Mouse (Mus musculus) myocyte (in vitro differentiated cells): ENCODE results near the gene Chrm2.

Experiments
- CEBPB ChIP-seq: IDR thresholded peaks from 2 replicates; pipeline ENCODE4 v1.6.1; 2011; ENCODE audit warnings: mild to moderate bottlenecking, moderate library complexity; ENCODE audit not compliant: poor library complexity, insufficient read depth, severe bottlenecking
- E2F4 ChIP-seq: IDR thresholded peaks from one replicate; pipeline ENCODE4 v1.6.1; 2011; ENCODE audit warnings: mild to moderate bottlenecking, control low read depth, moderate library complexity; ENCODE audit not compliant: insufficient read depth
- MYOD1 ChIP-seq, 3 experiments: IDR thresholded peaks; one replicate each; pipeline ENCODE4 v1.6.1; 2011; ENCODE audit warnings: control low read depth in 2 of 3, low read depth in 2 of 3, mild to moderate bottlenecking in 2 of 3, moderate library complexity in 1 of 3; ENCODE audit not compliant: insufficient read length in 2 of 3, control insufficient read depth in 1 of 3
- POLR2A ChIP-seq: IDR thresholded peaks from one replicate; pipeline ENCODE4 v1.6.1; 2011; ENCODE audit warnings: low read depth, mild to moderate bottlenecking, control low read depth, moderate library complexity; ENCODE audit not compliant: insufficient read length

DNA sequence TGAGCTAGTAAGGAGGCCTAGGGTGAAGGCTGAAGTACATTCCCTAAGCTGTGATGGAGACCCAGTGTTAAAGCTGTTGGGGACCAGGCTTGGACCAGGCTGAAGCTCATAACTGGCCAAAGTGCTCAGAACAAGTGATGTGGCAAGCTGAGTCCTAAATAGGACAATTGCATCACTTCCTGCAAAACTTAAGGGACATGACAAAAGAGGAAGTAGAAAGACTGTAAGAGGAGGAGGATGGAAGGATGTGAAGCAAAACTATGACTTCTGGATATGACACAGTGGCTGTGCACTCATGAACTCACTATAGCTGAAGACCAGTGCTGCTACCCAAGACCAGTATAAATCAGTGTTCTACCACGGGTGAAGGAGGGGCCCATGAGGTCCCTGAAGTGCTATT, 69.1 kb downstream of the Chrm2 start:
- TF ChIP-seq CEBPB, result no peak
- TF ChIP-seq E2F4, result no peak
- TF ChIP-seq POLR2A, result no peak
- no peak for TF ChIP-seq MYOD1 (IDR thresholded peaks at IDR 0.05; ENCODE audit: control insufficient read depth in 1 of 3, insufficient read length in 2 of 3, low read depth in 2 of 3)
